Mouse (Mus musculus) midbrain, embryonic 11.5 days (tissue): Measurements from ENCODE around the gene Irgm1. TPM values are rescaled to one million over a fixed set of nuclear protein-coding genes. Genes with fewer than 3 reads are reported as not detected.
A peak's percentile ranks its signal among the peaks of the same experiment; 100 is the strongest.
"Not testable (repeated sequence)": the region's sequence is repeated elsewhere in the genome, so short reads cannot be mapped to it uniquely, and the experiment has no call there.

Source experiments
- ATAC-seq: fragments of 200-750 bp; cut with Nextera tagmentation; 2 replicates; pipeline ENCODE4 v1.8.0; 2017; ENCODE audit warnings: moderate TSS enrichment, moderate library complexity; ENCODE audit not compliant: low FRiP score
- DNase-seq: peaks from one replicate; pipeline ENCODE4 v3.0.0; 2015; ENCODE audit warnings: low spot score; ENCODE audit errors: missing footprints
- H3K27ac ChIP-seq: fragments of 300-500 bp; sonication (generic); 2 replicates; pipeline ENCODE4 v1.5.1; 2014; ENCODE audit warnings: low read depth, low read length
- H3K27me3 ChIP-seq: fragments of 300-500 bp; sonication (generic); 2 replicates; pipeline ENCODE4 v1.6.1; 2014; ENCODE audit warnings: mild to moderate bottlenecking, low read length, moderate library complexity, mixed read lengths; ENCODE audit not compliant: control insufficient read depth, insufficient read depth
- H3K36me3 ChIP-seq: fragments of 300-500 bp; sonication (generic); 2 replicates; pipeline ENCODE4 v1.6.1; 2014; ENCODE audit warnings: mild to moderate bottlenecking, low read length, moderate library complexity, mixed read lengths; ENCODE audit not compliant: control insufficient read depth, insufficient read depth
- H3K4me1 ChIP-seq: fragments of 300-500 bp; sonication (generic); 2 replicates; pipeline ENCODE4 v1.6.1; 2014; ENCODE audit warnings: low read length; ENCODE audit not compliant: control insufficient read depth, insufficient read depth
- H3K4me2 ChIP-seq: fragments of 300-500 bp; sonication (generic); 2 replicates; pipeline ENCODE4 v1.6.1; 2014; ENCODE audit warnings: mild to moderate bottlenecking, moderate library complexity
- H3K4me3 ChIP-seq: fragments of 300-500 bp; sonication (generic); 2 replicates; pipeline ENCODE4 v1.5.1; 2014; ENCODE audit warnings: low read depth, low read length
- H3K9ac ChIP-seq: fragments of 300-500 bp; sonication (generic); 2 replicates; pipeline ENCODE4 v1.6.1; 2014; ENCODE audit warnings: low read length
- H3K9me3 ChIP-seq: fragments of 300-500 bp; sonication (generic); 2 replicates; pipeline ENCODE4 v1.6.1; 2016; ENCODE audit warnings: low read length; ENCODE audit not compliant: control insufficient read depth
- WGBS: fragments of 180-500 bp; shearing (Covaris S2); extraction: QIAGEN DNeasy Blood & Tissue Kit; methylation state at CpG from one replicate; pipeline ENCODE4 v1.1.7; 2014; 5-methylcytosine and 5-hydroxymethylcytosine counted together
- polyA plus RNA-seq: library from polyadenylated mRNA; unstranded; fragments of >200 nt; fragmentation: Nextera tagmentation; extraction: Ambion mirVana; gene quantifications from 2 replicates; pipeline ENCODE4 v1.2.1, GENCODE M21; 2014

The Irgm1 gene
- polyA plus RNA-seq, 1 experiment from 2014 or later, result 2.2 TPM

DNA sequence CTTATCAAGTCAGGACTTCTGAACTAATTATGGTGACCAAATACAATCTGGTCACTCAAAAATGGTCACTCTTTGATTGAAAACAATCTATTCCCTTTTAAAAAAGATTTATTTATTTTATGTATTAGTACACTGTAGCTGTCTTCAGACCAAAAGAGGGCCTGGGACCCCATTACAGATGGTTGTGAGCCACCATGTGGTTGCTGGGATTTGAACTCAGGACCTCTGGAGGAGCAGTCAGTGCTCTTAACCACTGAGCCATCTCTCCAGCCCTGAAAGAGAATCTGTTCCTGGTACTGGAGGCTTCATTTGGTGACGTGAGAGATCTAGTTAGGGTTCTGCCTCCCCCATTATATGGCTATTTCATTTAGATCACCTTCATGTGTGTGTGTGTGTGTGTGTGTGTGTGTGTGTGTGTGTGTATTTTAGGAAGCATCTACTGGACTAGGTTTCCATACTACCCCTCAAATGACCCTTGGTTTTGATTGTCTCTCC is 3.9 kb upstream of the Irgm1 start:
- not testable (repeated sequence) for H3K4me1 ChIP-seq, H3K4me2 ChIP-seq, H3K4me3 ChIP-seq, H3K36me3 ChIP-seq, DNase-seq, H3K27me3 ChIP-seq, H3K27ac ChIP-seq, H3K9ac ChIP-seq, H3K9me3 ChIP-seq, ATAC-seq
- WGBS, result 79% methylated on average over 1 of the region's 1 CpGs

DNA sequence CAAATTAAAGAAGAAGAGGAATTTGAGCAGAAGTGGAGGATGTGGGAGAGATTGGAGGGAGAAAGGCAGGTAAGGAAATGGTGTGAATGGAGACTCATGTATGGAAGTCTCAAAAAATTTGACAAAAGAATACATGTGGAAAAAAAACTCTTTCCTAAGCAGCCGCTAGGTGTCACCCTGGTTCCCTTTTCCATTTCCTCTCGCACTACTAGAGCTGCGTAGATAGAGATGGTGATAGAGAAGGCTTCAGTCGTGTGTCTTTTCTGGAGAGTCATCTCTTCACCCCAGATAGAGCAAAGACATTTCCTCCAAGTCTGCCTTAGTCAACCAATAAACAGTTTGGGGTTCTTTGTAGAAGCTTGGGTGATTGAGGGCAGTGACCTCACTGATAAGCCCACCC is 3.0 kb upstream of the Irgm1 start:
- Histone ChIP-seq H3K4me1 (peaks cover 7% of the 10 kb centered on the region), H3K4me2 (no peak overlapping the region), H3K4me3 (no peak overlapping the region), H3K27me3 (no peaks in the 10 kb centered on the region; the same call in 1 of the 2 replicates), H3K36me3 (no peaks in the 10 kb centered on the region), H3K9me3 (no peaks in the 10 kb centered on the region), H3K9ac (no peak overlapping the region), H3K27ac (no peak overlapping the region)
- ATAC-seq (peak; percentile 70), DNase-seq (peak; percentile 93)
- 0% methylated on average over 4 of the region's 4 CpGs for WGBS

DNA sequence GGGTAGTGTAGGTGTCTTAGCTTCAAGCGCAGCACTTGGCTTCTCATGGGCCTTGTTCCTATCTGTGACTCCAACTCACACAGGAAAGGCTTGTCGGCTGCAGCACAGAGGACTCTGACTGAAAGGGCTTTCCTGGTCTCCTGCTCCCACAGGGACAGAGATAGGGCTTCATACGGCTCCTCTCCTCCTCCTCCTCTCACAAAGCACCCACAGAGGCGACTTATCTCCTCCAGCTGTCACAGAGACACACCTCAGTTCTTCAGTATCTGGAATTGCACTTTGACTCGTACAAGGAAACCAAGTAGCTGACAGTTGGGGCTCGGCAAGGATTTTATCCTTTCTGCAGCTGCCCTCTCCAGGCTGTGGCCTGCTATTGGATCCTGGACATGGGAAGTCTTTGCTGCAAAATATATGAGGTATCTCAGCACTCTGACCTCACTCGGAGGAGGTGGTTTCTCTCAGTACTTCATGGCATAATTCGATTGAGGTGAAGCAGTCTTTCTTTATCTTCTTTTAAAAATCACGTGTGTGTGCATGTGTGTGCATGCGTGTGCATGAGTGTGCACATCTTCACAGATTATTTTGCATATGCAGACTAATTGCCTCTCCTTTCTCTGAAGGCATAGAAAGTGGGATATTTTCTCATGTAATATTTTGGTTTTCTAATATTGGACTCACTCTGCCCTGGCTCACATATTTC is 2.3 kb upstream of the Irgm1 start:
- H3K4me1 ChIP-seq, result peaks cover 7% of the 10 kb centered on the region
- no peak overlapping the region for H3K9ac ChIP-seq
- no peaks in the 10 kb centered on the region for H3K9me3 ChIP-seq
- ATAC-seq, result no peak
- DNase-seq, result no peak
- 70% methylated on average over 10 of the region's 10 CpGs for WGBS
- no peaks in the 10 kb centered on the region; the same call in 1 of the 2 replicates for H3K27me3 ChIP-seq
- H3K4me2 ChIP-seq, result no peak overlapping the region
- no peak overlapping the region for H3K4me3 ChIP-seq
- no peak overlapping the region for H3K27ac ChIP-seq
- no peaks in the 10 kb centered on the region for H3K36me3 ChIP-seq

DNA sequence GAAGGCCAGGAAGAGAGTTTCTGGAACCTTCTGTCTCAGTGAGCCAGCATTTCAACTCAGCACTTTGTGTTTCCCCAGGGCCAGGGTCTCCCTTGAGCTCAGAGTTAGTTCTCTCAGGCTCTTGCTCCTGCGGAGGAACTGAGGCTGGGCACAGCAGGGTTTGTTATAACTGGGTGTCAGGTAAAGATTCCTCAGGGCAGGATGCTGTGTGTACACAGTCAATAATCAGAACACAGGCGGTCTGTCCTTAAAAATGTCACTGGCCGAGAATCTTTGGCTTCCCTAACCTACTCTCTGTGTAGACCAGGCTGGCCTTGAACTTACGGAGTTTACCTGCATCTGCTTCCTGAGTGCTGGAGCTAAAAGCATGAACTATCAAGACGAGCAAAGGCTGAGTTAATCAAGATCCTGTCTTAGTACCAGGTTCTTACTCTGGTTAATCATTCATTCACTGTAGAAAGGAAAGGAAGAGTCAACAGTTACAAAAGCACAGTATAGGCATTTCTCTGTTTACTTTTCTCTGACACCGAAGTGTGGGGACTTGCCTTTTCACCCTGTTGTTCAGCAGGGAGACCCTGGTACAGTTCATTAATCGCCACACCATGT is 1.3 kb upstream of the Irgm1 start:
- no peaks in the 10 kb centered on the region for H3K36me3 ChIP-seq
- no peaks in the 10 kb centered on the region for H3K9me3 ChIP-seq
- DNase-seq (no peak), ATAC-seq (no peak)
- H3K4me1 ChIP-seq, result peaks cover 7% of the 10 kb centered on the region
- no peak overlapping the region for H3K4me3 ChIP-seq
- WGBS, result 84% methylated on average over 7 of the region's 7 CpGs
- H3K4me2 ChIP-seq, result no peak overlapping the region
- H3K9ac ChIP-seq, result no peak overlapping the region
- no peaks in the 10 kb centered on the region; the same call in 1 of the 2 replicates for H3K27me3 ChIP-seq
- H3K27ac ChIP-seq, result no peak overlapping the region

DNA sequence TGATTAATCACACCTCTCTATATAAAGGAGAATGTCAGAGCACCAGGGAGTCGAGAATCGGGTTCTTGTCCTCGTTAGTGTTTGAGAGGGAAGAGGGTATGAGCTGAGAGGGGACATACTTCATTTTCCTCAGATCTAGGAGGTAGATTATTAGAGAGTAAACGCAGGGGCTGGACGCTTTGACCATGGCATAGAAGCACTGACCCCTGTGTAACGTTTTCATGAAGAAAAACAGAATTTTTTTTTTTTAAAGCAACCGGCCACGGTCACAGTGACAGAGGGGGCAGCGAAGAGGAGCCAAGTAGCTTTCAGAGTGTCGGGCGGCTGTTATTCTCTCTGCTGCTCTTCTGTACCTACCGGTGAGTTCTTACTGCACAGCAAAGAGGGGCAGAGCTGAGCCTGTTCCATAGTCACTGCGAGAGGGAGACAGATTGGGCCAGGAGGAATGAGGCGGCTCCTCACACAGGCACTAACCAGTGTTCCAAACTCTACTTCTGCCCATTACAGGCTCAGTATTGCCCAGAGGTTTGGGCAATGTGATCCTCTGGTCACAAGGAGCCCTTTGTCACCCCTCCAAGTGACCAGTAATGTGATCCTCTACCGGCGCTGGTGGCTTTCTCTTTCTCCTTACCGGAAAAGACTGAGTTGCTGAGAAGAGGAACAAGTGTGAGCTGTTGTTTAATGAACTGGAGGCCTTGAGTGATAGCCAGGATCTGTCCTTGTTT is 496 bp upstream of the Irgm1 start:
- 11% methylated on average over 17 of the region's 17 CpGs for WGBS
- peak overlapping the region; percentile 31 for H3K4me3 ChIP-seq
- H3K27ac ChIP-seq, result no peak overlapping the region
- no peaks in the 10 kb centered on the region; the same call in 1 of the 2 replicates for H3K27me3 ChIP-seq
- no peaks in the 10 kb centered on the region for H3K36me3 ChIP-seq
- H3K9me3 ChIP-seq, result no peaks in the 10 kb centered on the region
- ATAC-seq (0 out of 2 replicates have a peak, but pooled peaks have one; percentile 2), DNase-seq (peak; percentile 87)
- peak overlapping the region; percentile 62 for H3K4me2 ChIP-seq
- H3K9ac ChIP-seq, result peak overlapping the region; percentile 65; the same call in 1 of the 2 replicates
- peaks cover 7% of the 10 kb centered on the region for H3K4me1 ChIP-seq

DNA sequence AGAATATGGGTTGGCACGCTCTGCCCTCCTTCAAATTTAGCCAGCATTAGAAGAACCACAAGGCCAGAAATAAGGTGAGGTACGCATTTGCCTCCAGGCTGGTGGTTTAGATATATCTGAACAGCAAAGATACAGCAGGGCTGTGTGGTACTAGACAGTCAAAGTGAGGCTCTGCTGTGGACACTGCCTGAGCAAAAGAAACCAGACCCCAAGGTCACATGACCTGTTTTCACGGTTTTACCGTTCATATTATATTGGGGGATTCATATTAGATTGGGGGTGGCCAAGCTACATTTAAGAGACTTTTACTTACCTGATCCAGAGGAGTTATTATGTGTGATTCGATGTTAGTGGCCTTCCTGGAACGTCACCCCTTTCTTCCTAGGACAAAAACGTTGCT is 702 bp downstream of the Irgm1 start:
- 42% methylated on average over 7 of the region's 7 CpGs for WGBS
- Histone ChIP-seq H3K9ac (peak overlapping the region; percentile 65), H3K27me3 (no peaks in the 10 kb centered on the region; the same call in 1 of the 2 replicates), H3K4me2 (peak overlapping the region; percentile 62), H3K4me3 (peak overlapping the region; percentile 31), H3K27ac (no peak overlapping the region), H3K9me3 (no peaks in the 10 kb centered on the region), H3K36me3 (no peaks in the 10 kb centered on the region), H3K4me1 (peaks cover 7% of the 10 kb centered on the region)
- ATAC-seq (no peak), DNase-seq (no peak)

DNA sequence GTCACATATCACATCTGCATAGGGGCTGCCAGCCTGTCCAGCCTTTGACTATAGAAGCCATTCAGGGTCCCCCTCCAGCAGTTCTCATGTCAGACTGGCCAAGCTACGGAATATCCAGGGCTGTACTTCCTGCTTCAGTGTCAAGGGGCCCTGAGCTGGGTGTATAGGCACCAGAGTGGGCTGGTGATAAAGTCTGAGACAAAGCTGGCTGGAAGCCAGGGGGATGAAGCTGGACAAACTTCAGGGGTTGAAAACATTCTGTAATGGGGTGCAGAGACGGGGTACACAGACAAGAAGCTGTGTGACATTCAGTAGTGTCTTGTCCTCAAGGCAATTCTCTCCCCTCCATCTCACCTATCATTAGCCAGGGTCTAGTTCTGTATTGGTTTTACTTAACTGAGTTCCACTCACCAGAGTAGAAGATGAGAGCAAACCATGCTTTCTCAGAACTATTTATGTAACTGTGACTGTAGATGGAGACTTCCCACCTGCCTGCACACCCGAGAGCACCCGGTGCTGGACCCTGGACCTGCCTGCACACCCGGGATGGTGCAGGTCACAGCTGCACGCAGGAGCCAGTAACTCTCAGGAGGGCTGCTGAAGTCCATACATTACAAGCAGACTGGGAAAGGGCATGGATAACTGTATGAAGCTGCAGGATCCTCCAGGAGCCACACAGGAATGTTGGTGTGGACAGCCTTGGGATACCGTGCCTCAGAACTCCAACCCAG is 1.9 kb downstream of the Irgm1 start:
- no peak for DNase-seq
- no peak overlapping the region for H3K9ac ChIP-seq
- no peak overlapping the region for H3K4me2 ChIP-seq
- no peak for ATAC-seq
- no peaks in the 10 kb centered on the region; the same call in 1 of the 2 replicates for H3K27me3 ChIP-seq
- no peaks in the 10 kb centered on the region for H3K36me3 ChIP-seq
- 82% methylated on average over 7 of the region's 7 CpGs for WGBS
- peaks cover 7% of the 10 kb centered on the region for H3K4me1 ChIP-seq
- H3K9me3 ChIP-seq, result no peaks in the 10 kb centered on the region
- no peak overlapping the region for H3K27ac ChIP-seq
- no peak overlapping the region for H3K4me3 ChIP-seq

DNA sequence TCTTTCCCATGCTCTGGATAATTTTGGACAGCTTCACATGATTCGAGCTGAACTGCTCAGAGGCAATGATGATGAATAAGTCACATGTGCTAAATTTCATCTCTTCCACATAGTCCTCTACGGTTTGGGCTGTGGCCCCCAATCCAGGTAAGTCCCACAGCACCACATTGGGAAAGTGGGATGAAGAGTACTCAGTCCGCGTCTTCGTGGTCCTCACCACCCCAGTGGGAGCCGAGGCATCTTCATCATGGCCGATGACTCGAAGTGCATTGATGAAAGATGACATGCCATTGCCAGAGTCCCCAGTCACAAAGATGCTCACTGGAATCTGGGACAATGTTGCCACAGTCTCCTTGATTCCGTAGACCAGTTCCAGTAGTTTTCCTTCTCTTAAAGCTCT is 5.0 kb downstream of the Irgm1 start:
- Histone ChIP-seq H3K9ac (no peak overlapping the region), H3K4me1 (peaks cover 2% of the 10 kb centered on the region; the same call in 1 of the 2 replicates), H3K9me3 (no peaks in the 10 kb centered on the region), H3K27me3 (no peaks in the 10 kb centered on the region; the same call in 1 of the 2 replicates), H3K4me2 (no peak overlapping the region), H3K27ac (no peak overlapping the region), H3K4me3 (no peak overlapping the region), H3K36me3 (no peaks in the 10 kb centered on the region)
- no peak for DNase-seq
- 92% methylated on average over 9 of the region's 9 CpGs for WGBS
- ATAC-seq, result no peak
